Mouse (Mus musculus) kidney, postnatal 25 days (tissue): ENCODE results near the gene Epb41l5.
A peak's percentile ranks its signal among the peaks of the same experiment; 100 is the strongest.

ENCODE experiments used
- DNase-seq, 2 experiments: peaks; one replicate each; pipeline ENCODE4 v3.0.0; 2021; ENCODE audit warnings: mixed read lengths in 2 of 2

The Epb41l5 gene

GRCm38 (mm10) chr1:119532165-119532564 is 116.6 kb downstream of the Epb41l5 start:
- DNase-seq = no peak

GRCm38 (mm10) chr1:119530941-119531340 is 117.9 kb downstream of the Epb41l5 start:
- peak; percentile 45 to 66 for DNase-seq

- DNase-seq = peak; percentile 93 to 97
Measured at GRCm38 (mm10) chr1:119525689-119526591, 122.9 kb downstream of the Epb41l5 start, which contains the start of gene Tmem185b. Gene Tmem185b (plus strand): TSS chr1:119526160.

GRCm38 (mm10) chr1:119525004-119525444 is 123.8 kb downstream of the Epb41l5 start:
- DNase-seq = peak; percentile 59 to 60

GRCm38 (mm10) chr1:119523826-119524225 is 125.0 kb downstream of the Epb41l5 start:
- peak; percentile 30 to 58 for DNase-seq

GRCm38 (mm10) chr1:119523369-119523768 is 125.4 kb downstream of the Epb41l5 start:
- DNase-seq = no peak

GRCm38 (mm10) chr1:119522726-119523125 is 126.1 kb downstream of the Epb41l5 start:
- peak; percentile 71 to 89 for DNase-seq

GRCm38 (mm10) chr1:119521681-119522080 is 127.1 kb downstream of the Epb41l5 start:
- DNase-seq = peak; percentile 34 to 60

- no peak for DNase-seq
Measured at GRCm38 (mm10) chr1:119521029-119521428, 127.8 kb downstream of the Epb41l5 start.

GRCm38 (mm10) chr1:119519286-119519685 is 129.5 kb downstream of the Epb41l5 start:
- DNase-seq = no peak

- no peak for DNase-seq
Measured at GRCm38 (mm10) chr1:119518786-119519185, 130.0 kb downstream of the Epb41l5 start.

- DNase-seq = peak; percentile 57 to 75
Measured at GRCm38 (mm10) chr1:119518060-119518459, 130.7 kb downstream of the Epb41l5 start.

- peak; percentile 50 to 72 for DNase-seq
Measured at GRCm38 (mm10) chr1:119510857-119511256, 137.9 kb downstream of the Epb41l5 start.

GRCm38 (mm10) chr1:119510409-119510808 is 138.4 kb downstream of the Epb41l5 start:
- DNase-seq = no peak

GRCm38 (mm10) chr1:119509474-119509873 is 139.3 kb downstream of the Epb41l5 start:
- no peak for DNase-seq

GRCm38 (mm10) chr1:119508548-119508947 is 140.3 kb downstream of the Epb41l5 start:
- peak; percentile 68 to 80 for DNase-seq

- DNase-seq = no peak
Measured at GRCm38 (mm10) chr1:119505951-119506350, 142.8 kb downstream of the Epb41l5 start.

GRCm38 (mm10) chr1:119504260-119505062 is 144.3 kb downstream of the Epb41l5 start, which contains the start of gene Ralb:
Gene Ralb (minus strand): TSS chr1:119504794.
- DNase-seq = peak; percentile 99

- DNase-seq = peak in 1 of 2 experiments; percentile 54
Measured at GRCm38 (mm10) chr1:119503808-119504207, 145.0 kb downstream of the Epb41l5 start.

- no peak for DNase-seq
Measured at GRCm38 (mm10) chr1:119503181-119503580, 145.6 kb downstream of the Epb41l5 start.

- no peak for DNase-seq
Measured at GRCm38 (mm10) chr1:119502729-119503128, 146.1 kb downstream of the Epb41l5 start.

- no peak for DNase-seq
Measured at GRCm38 (mm10) chr1:119501881-119502280, 146.9 kb downstream of the Epb41l5 start.

GRCm38 (mm10) chr1:119499456-119499855 is 149.3 kb downstream of the Epb41l5 start:
- DNase-seq = no peak
